Mouse (Mus musculus) embryonic facial prominence, embryonic 12.5 days (tissue): Measurements from ENCODE around the gene Jchain. TPM values are rescaled to one million over a fixed set of nuclear protein-coding genes. Genes with fewer than 3 reads are reported as not detected.

ENCODE experiments used
- ATAC-seq: fragments of 200-750 bp; cut with Nextera tagmentation; 2 replicates; pipeline ENCODE4 v1.8.0; 2017; ENCODE audit not compliant: insufficient number of reproducible peaks, insufficient read depth, low FRiP score, low TSS enrichment
- H3K27ac ChIP-seq: fragments of 300-500 bp; sonication (generic); 2 replicates; pipeline ENCODE4 v1.5.1; 2016; ENCODE audit warnings: mild to moderate bottlenecking
- H3K27me3 ChIP-seq: fragments of 300-500 bp; sonication (generic); 2 replicates; pipeline ENCODE4 v1.6.1; 2016; ENCODE audit warnings: mild to moderate bottlenecking, moderate library complexity
- H3K36me3 ChIP-seq: fragments of 300-500 bp; sonication (generic); 2 replicates; pipeline ENCODE4 v1.6.1; 2016; ENCODE audit warnings: mild to moderate bottlenecking
- H3K4me1 ChIP-seq: fragments of 300-500 bp; sonication (generic); 2 replicates; pipeline ENCODE4 v1.6.1; 2016
- H3K4me2 ChIP-seq: fragments of 300-500 bp; sonication (generic); replicated peaks from 2 replicates; pipeline ENCODE4 v1.6.1; 2016; ENCODE audit warnings: mild to moderate bottlenecking, moderate library complexity
- H3K4me3 ChIP-seq: fragments of 300-500 bp; sonication (generic); 2 replicates; pipeline ENCODE4 v1.5.1; 2016; ENCODE audit warnings: mild to moderate bottlenecking
- H3K9ac ChIP-seq: fragments of 300-500 bp; sonication (generic); 2 replicates; pipeline ENCODE4 v1.6.1; 2016; ENCODE audit warnings: mild to moderate bottlenecking, moderate library complexity
- H3K9me3 ChIP-seq: fragments of 300-500 bp; sonication (generic); 2 replicates; pipeline ENCODE4 v1.6.1; 2016; ENCODE audit warnings: mild to moderate bottlenecking, moderate library complexity
- WGBS: fragments of 180-500 bp; shearing (Covaris S2); methylation state at CpG from one replicate; pipeline ENCODE4 v1.1.7; 2016; 5-methylcytosine and 5-hydroxymethylcytosine counted together
- polyA plus RNA-seq: library from polyadenylated mRNA; unstranded; fragments of >200 nt; fragmentation: Nextera tagmentation; extraction: Ambion mirVana; gene quantifications from 2 replicates; pipeline ENCODE4 v1.2.1, GENCODE M21; 2016

The Jchain gene
- polyA plus RNA-seq, result 0.23 and 0.27 TPM in 2 replicates

DNA sequence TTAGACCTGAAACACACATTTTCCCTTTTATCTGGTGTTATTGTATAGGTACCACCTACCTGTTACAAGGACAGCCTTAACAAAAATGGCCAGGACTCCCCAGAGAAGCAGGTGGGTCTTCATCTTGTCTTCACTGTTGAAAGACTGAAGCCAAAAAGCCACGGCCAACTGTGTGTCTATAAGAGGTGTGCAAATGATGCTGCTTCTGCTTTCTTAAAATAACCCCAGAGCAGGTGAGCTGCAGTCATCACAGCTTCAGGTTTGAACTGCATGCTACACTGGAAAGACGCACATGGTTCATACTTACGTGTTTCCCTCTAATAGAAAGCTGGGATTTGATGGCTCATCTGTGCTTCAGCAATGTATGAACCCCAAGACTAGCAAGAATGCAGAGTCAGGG, at the start of gene Jchain:
Jchain (minus strand) TSS at position 235 of the 400 bp plus-strand sequence.
- Histone ChIP-seq H3K4me1 (no peaks in the 10 kb centered on the region), H3K36me3 (no peaks in the 10 kb centered on the region), H3K9me3 (no peaks in the 10 kb centered on the region), H3K4me2 (no peak within 1 kb of the TSS), H3K27ac (no peak within 1 kb of the TSS), H3K4me3 (no peak within 1 kb of the TSS), H3K9ac (no peak within 1 kb of the TSS), H3K27me3 (no peaks in the 10 kb centered on the region)
- 86% methylated on average over 3 of the region's 3 CpGs for WGBS
- no peak for ATAC-seq

DNA sequence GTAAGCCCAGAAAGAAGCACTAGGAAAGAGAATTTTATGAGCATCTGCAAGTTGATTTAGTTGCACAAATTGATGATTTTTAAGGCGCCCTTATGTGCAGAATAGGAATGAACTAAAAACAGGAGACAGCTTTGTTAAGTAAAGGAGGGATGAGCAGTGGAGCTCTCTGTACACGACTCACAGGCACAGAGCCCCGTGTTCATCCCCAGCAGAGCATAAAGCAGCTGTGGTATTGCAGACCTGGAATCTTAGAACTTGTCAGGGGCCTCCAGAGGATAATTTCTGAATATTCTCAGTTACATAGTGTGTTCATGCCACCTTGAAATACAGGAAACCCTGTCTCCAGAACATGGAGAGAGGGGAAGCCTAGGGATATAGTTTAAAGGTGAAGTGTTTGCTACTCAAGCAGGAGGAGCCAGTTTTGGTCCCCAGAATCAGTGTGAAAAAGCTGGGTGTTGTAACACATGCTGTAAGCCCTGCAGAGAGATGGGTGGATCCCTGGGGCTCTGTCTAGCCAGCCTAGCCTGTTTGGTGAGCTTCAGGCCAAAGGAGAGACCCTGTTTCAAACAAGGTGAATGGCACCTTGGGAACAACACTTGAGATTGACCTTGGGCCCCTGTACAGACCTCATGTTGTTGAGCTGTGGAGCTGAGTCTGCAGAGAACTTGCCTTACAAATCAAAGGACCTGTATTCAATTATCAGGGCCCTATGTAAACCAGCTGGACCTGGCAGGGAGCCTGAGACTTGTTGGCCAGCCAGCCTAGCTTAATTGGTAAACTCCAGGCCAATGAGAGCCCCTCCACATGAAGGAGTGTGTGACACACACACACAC, 48.0 kb upstream of the Jchain start:
- peak overlapping the region; percentile 42; the same call in 1 of the 2 replicates for H3K27ac ChIP-seq

GRCm38 (mm10) chr5:88574829-88575228, 47.1 kb upstream of the Jchain start:
- 86% methylated on average over 3 of the region's 3 CpGs for WGBS
- ATAC-seq, result no peak
- no peaks in the 10 kb centered on the region for H3K9me3 ChIP-seq
- peaks cover 7% of the 10 kb centered on the region; the same call in 1 of the 2 replicates for H3K36me3 ChIP-seq
- H3K4me3 ChIP-seq, result no peak overlapping the region
- H3K27ac ChIP-seq, result no peak overlapping the region
- H3K27me3 ChIP-seq, result no peaks in the 10 kb centered on the region
- H3K9ac ChIP-seq, result no peak overlapping the region
- peaks cover 8% of the 10 kb centered on the region; the same call in 1 of the 2 replicates for H3K4me1 ChIP-seq
- H3K4me2 ChIP-seq, result no peak overlapping the region

More for the DNA sequence above, 48.0 kb upstream of the Jchain start:
- Histone ChIP-seq H3K4me2 (no peak overlapping the region), H3K4me1 (peaks cover 8% of the 10 kb centered on the region; the same call in 1 of the 2 replicates), H3K27me3 (no peaks in the 10 kb centered on the region), H3K4me3 (no peak overlapping the region), H3K36me3 (peaks cover 5% of the 10 kb centered on the region; the same call in 1 of the 2 replicates), H3K9ac (no peak overlapping the region), H3K9me3 (no peaks in the 10 kb centered on the region)
- no peak for ATAC-seq
- WGBS, result 44% methylated on average over 3 of the region's 3 CpGs

- peaks cover 7% of the 10 kb centered on the region; the same call in 1 of the 2 replicates for H3K36me3 ChIP-seq
- H3K4me3 ChIP-seq, result no peak overlapping the region
- no peak overlapping the region for H3K27ac ChIP-seq
- no peak overlapping the region for H3K9ac ChIP-seq
- H3K27me3 ChIP-seq, result no peaks in the 10 kb centered on the region
- H3K4me2 ChIP-seq, result no peak overlapping the region
- no peaks in the 10 kb centered on the region for H3K9me3 ChIP-seq
- 70% methylated on average over 3 of the region's 3 CpGs for WGBS
- H3K4me1 ChIP-seq, result 0 out of 2 replicates have a peak, but pooled peaks cover 5% of the 10 kb centered on the region
- no peak for ATAC-seq
Measured at GRCm38 (mm10) chr5:88569541-88569940, 41.9 kb upstream of the Jchain start.

DNA sequence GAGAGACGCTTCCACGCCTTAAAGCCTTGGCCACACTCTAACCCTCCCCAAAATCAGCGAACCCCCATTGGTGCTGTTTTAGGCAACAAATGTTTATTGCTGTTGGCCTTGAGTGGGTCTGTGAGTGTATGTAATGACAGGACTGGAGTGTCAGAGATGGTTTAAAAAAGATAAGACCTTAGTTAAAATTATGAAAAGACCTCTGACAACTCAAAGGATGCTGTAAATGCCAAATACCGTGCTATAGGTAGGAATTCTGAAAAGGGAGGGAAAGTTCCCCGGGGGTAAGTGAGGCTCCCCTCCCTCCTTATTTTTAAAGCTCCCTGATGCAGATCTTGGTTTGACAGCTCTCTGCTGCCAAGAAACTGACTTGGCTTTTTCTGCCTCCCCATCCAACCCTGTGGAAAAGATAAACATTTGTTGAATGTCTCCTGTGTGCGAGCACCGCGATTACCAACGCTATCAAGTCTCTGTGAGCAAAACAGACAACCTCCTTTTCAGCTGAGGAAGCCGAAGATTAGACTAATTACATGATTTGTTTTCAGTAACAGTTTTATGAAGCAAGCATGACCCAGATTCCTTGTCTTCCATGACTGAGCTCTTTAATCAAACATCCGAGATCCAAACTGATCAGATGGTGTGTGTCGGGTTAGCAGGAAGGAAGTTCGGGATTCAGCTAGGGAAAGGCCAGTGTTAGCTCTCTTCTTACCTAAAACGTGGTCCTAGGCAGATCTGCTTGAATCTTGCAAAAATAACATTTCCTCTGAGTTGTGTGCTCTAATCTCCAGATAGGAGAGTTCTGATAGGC, 38.5 kb upstream of the Jchain start:
- H3K27me3 ChIP-seq, result no peaks in the 10 kb centered on the region
- peak overlapping the region; percentile 65 for H3K4me2 ChIP-seq
- no peak for ATAC-seq
- peak overlapping the region; percentile 89 for H3K9ac ChIP-seq
- peaks cover 4% of the 10 kb centered on the region; the same call in 1 of the 2 replicates for H3K36me3 ChIP-seq
- 3% methylated on average over 14 of the region's 14 CpGs for WGBS
- H3K9me3 ChIP-seq, result no peaks in the 10 kb centered on the region
- 0 out of 2 replicates have a peak overlapping the region, but pooled peaks have one; percentile 85 for H3K27ac ChIP-seq
- 0 out of 2 replicates have a peak, but pooled peaks cover 5% of the 10 kb centered on the region for H3K4me1 ChIP-seq
- peak overlapping the region; percentile 96 for H3K4me3 ChIP-seq

GRCm38 (mm10) chr5:88565148-88566033, 37.7 kb upstream of the Jchain start:
- Histone ChIP-seq H3K4me1 (0 out of 2 replicates have a peak, but pooled peaks cover 5% of the 10 kb centered on the region), H3K9me3 (no peaks in the 10 kb centered on the region), H3K27ac (peak overlapping the region; percentile 85), H3K27me3 (no peaks in the 10 kb centered on the region), H3K9ac (peak overlapping the region; percentile 89), H3K4me2 (peak overlapping the region; percentile 65), H3K36me3 (no peaks in the 10 kb centered on the region), H3K4me3 (peak overlapping the region; percentile 96)
- 1% methylated on average over 108 of the region's 119 CpGs for WGBS
- ATAC-seq, result peak; percentile 76

DNA sequence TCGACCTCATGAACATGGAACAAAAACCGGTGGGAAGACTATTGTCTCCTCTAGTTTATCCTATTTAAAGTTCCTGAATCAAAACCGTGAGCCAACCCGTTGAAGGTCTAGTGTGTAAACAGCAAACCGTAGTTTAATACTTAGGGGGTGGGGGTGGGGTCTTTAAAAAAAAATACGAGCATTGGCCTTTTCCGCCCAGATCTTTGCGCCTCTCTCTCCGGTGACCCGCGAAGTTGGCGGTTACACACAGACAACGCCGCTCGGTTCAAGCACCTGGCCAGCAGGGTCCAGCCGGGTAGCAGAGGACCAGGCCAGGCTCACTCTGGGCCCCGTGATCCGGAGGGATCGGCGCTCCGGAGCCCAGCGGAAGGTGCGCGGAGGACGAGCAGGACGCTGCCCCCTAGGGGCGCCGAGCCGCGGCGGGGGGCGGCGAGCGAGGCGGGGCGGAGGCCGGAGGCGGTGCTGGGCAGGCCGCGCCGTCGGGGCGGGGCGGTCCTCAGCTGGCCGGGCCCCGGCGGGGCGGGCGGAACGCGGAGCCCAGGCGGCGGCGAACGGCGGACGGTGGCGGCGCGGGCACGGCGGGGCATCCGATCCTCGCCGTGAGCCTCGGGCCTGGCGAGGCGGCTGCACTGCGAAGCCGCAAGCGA, 36.9 kb upstream of the Jchain start, which contains the start of gene Rufy3:
Rufy3 (plus strand) TSS at position 540 of the 647 bp plus-strand sequence.
- Histone ChIP-seq H3K36me3 (no peaks in the 10 kb centered on the region), H3K4me2 (peak within 1 kb of the TSS; percentile 65), H3K4me3 (peak within 1 kb of the TSS; percentile 96), H3K4me1 (0 out of 2 replicates have a peak, but pooled peaks cover 5% of the 10 kb centered on the region), H3K9ac (peak within 1 kb of the TSS; percentile 89), H3K9me3 (no peaks in the 10 kb centered on the region), H3K27me3 (no peaks in the 10 kb centered on the region), H3K27ac (peak within 1 kb of the TSS; percentile 85)
- under 1% methylated on average over 47 of the region's 71 CpGs for WGBS
- peak; percentile 88 for ATAC-seq

DNA sequence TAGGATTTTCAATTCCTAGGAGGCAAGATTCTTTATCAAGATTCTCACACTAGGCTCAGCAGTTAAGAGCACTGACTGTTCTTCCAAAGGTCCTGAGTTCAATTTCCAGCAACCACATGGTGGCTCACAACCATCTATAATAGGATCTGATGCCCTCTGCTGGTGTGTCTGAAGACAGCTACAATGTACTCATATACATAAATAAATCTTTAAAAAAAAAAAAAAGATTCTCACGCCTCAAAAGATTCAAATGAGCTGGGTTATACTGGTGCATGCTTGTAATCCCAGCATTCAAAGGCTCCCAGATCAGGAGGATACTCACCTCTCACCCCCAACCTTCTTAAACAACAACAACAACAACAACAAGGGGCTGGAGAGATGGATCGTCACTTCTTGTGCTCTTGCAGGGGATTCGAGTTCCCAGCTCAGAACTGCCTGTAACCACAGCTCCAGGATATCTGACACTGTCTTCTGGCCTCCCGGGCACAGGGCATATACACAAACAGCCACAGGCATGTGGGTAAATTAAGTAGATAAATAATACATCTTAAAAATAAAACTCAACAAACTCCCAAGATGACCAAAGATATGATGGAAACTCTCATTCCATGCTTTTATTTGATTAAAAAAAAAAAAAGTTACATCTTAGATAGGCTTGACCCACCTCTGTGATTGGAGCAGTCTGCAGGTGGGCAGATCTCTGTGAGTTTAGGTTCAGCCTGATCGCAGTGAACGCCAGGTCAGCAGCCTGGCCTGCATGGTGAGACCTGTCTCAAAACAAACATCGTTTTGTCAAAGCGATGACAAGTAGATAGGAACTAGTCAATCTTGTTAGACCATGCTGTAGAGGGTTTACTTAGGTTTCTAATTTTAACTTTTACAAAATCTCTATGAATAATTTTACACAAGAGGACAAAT, 35.4 kb upstream of the Jchain start:
- H3K9ac ChIP-seq, result no peak overlapping the region
- WGBS, result 71% methylated on average over 8 of the region's 8 CpGs
- H3K4me3 ChIP-seq, result no peak overlapping the region
- H3K4me1 ChIP-seq, result 0 out of 2 replicates have a peak, but pooled peaks cover 5% of the 10 kb centered on the region
- no peak overlapping the region for H3K27ac ChIP-seq
- H3K9me3 ChIP-seq, result no peaks in the 10 kb centered on the region
- H3K27me3 ChIP-seq, result no peaks in the 10 kb centered on the region
- no peak overlapping the region for H3K4me2 ChIP-seq
- no peaks in the 10 kb centered on the region for H3K36me3 ChIP-seq
- ATAC-seq, result no peak

DNA sequence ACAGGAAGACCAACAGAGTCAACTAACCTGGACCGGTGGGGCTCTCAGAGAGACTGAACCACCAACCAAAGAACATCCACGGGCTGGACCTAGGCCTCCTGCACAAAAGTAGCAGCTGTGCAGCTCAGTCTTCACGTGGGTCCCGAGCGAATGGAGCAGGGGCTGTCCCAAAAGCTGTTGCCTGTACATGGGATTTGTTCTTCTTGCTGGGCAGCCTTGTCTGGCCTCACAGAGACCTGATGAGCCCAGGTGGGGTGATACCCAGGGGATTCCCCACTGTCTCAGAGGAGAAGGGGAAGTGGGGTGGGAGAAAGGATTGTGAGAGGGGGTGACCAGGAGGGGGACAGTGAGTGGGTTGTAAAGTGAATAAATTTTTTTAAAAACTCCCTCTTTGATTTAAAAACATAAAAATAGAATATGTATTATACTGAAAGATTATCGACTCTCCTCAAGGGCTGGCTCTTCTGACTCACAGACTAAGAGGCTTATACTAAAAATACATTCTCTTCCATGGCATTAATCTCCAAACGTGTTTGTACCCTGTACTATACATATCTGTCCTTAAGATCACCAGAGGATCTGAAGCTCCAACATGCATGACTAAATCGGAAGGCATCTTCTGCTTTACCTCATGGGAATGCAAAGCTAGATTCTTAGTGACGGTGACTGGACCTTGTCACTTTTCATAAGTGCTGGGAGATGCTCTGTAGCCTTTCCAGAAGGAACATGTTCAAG, 33.6 kb upstream of the Jchain start:
- H3K9ac ChIP-seq, result no peak overlapping the region
- 83% methylated on average over 9 of the region's 9 CpGs for WGBS
- H3K4me3 ChIP-seq, result no peak overlapping the region
- no peak overlapping the region for H3K27ac ChIP-seq
- H3K27me3 ChIP-seq, result no peaks in the 10 kb centered on the region
- H3K36me3 ChIP-seq, result peaks cover 4% of the 10 kb centered on the region; the same call in 1 of the 2 replicates
- no peaks in the 10 kb centered on the region for H3K9me3 ChIP-seq
- H3K4me2 ChIP-seq, result no peak overlapping the region
- no peak for ATAC-seq
- H3K4me1 ChIP-seq, result 0 out of 2 replicates have a peak, but pooled peaks cover 4% of the 10 kb centered on the region
